Mouse (Mus musculus) ES-E14 (cell line): ENCODE results near the gene Fam173a.

ENCODE experiments used
- CHD2 ChIP-seq: IDR thresholded peaks from 2 replicates; pipeline ENCODE4 v1.6.1; 2014; ENCODE audit warnings: mild to moderate bottlenecking, low read depth, low read length, inconsistent platforms
- MAFK ChIP-seq: IDR thresholded peaks from 2 replicates; pipeline ENCODE4 v1.6.1; 2014; ENCODE audit warnings: mild to moderate bottlenecking, low read depth, low read length, inconsistent platforms; ENCODE audit not compliant: insufficient read depth
- ZNF384 ChIP-seq: IDR thresholded peaks from 2 replicates; pipeline ENCODE4 v1.6.1; 2012; ENCODE audit warnings: low read depth, low read length, inconsistent platforms

- no peak for TF ChIP-seq ZNF384
- no peak for TF ChIP-seq CHD2
- no peak for TF ChIP-seq MAFK
Observed at GRCm38 (mm10) chr17:25760148-25760547, 32.6 kb downstream of the Fam173a start.
